29 mouse cellular contexts compared by ENCODE assay signal in the genomic region with DNA sequence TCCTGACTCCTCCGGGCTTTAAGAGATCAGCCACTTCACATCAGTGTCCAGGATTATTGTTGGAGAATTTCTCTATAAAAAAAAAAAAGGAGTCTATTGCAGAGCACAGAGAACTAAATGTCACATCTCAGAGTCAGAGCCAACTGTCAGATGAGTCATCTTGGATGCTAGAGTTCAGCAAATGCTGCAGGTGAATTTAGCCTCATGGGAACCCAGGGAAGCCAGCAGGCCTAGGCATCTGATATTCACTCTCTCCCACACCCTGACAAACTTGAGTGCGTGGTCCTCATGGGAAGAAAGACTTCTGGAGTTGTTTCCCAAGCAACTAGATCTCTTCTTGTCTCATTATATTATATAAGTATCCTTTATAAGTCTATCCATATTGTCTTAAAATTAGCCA.
A peak's percentile ranks its signal among the peaks of the same experiment; 100 is the strongest.
DNase-seq lines count a peak whose midpoint lies in the region; ATAC-seq lines count a peak whose summit lies in the region.
"Had no signal": no experiment of that assay in that cellular context is flagged by ENCODE, and none has a peak within 500 bp of the region (broad histone marks: within the 10 kb centered on the region; RNA-seq: fewer than 3 reads in every experiment).

No protein-coding gene starts in this region.

- no peaks in the 10 kb centered on the region for H3K36me3 ChIP-seq in hindbrain, embryonic 14.5 days (replicated peaks; ENCODE audit: control insufficient read depth, insufficient read depth)
- H3K36me3 ChIP-seq: embryonic facial prominence, embryonic 15.5 days; G1E; heart, embryonic 12.5 days; hindbrain, embryonic 10.5 days; kidney, embryonic 15.5 days; limb, embryonic 13.5 days; liver, embryonic 12.5 days; midbrain, embryonic 12.5 days; neural tube, embryonic 15.5 days had no signal

- intact Hi-C loops in left cerebral cortex, postnatal 10 days (cut with DNase I), result no loop called here

- no peak overlapping the region for H3K4me2 ChIP-seq in hindbrain, embryonic 14.5 days (replicated peaks)
- H3K4me2 ChIP-seq: embryonic facial prominence, embryonic 15.5 days; heart, embryonic 12.5 days; kidney, embryonic 15.5 days; limb, embryonic 13.5 days; liver, embryonic 12.5 days; midbrain, embryonic 12.5 days; neural tube, embryonic 15.5 days had no signal

- WGBS in hindbrain, embryonic 14.5 days, result 87% methylated on average over 2 of the region's 2 CpGs

- no peak overlapping the region for H3K4me3 ChIP-seq in hindbrain, embryonic 14.5 days (replicated peaks; ENCODE audit: low read length)
- H3K4me3 ChIP-seq: embryonic facial prominence, embryonic 15.5 days; heart, embryonic 12.5 days; hindbrain, embryonic 10.5 days; kidney, embryonic 15.5 days; limb, embryonic 13.5 days; liver, embryonic 12.5 days; midbrain, embryonic 12.5 days; neural tube, embryonic 15.5 days had no signal

- ATAC-seq in hindbrain, embryonic 14.5 days (ENCODE audit: low FRiP score), result no peak
- ATAC-seq: activated CD4-positive, CD25-positive, alpha-beta regulatory T cell, adult 4 months; forebrain, embryonic 14.5 days; liver, embryonic 12.5 days had no signal

- H3K27me3 ChIP-seq in hindbrain, embryonic 14.5 days (ENCODE audit: control insufficient read depth, insufficient read depth, low read length), result no peaks in the 10 kb centered on the region
- H3K27me3 ChIP-seq: CH12.LX; embryonic facial prominence, embryonic 15.5 days; heart, embryonic 12.5 days; kidney, embryonic 15.5 days; limb, embryonic 13.5 days; liver, embryonic 12.5 days; midbrain, embryonic 12.5 days; neural tube, embryonic 15.5 days had no signal

- no peaks in the 10 kb centered on the region for H3K9me3 ChIP-seq in hindbrain, embryonic 14.5 days (ENCODE audit: control insufficient read depth, low read length)
- H3K9me3 ChIP-seq: embryonic facial prominence, embryonic 15.5 days; G1E; heart, embryonic 12.5 days; hindbrain, embryonic 10.5 days; kidney, embryonic 15.5 days; limb, embryonic 13.5 days; liver, embryonic 12.5 days; midbrain, embryonic 12.5 days; neural tube, embryonic 15.5 days had no signal

- peak; percentile 46 for DNase-seq in cerebellum, adult 11 months
- DNase-seq in cerebellum, postnatal 4 days (ENCODE audit: low spot score in 2 of 2), result no peak
- DNase-seq in left cerebral cortex, adult 11 months (ENCODE audit: low spot score), result peak; percentile 29
- no peak for DNase-seq in left cerebral cortex, postnatal 10 days (ENCODE audit: extremely low spot score in 1 of 2, low spot score in 2 of 2)
- peak; percentile 63 to 79 for DNase-seq in cerebellum, adult 18-20 months
- peak; percentile 48 to 68 for DNase-seq in cerebellum, postnatal 36 days
- no peak for DNase-seq in hindbrain, embryonic 14.5 days (ENCODE audit: low spot score)
- DNase-seq: adrenal gland, postnatal 25 days; B cell, adult 2 months; gastrocnemius, postnatal 10 days; heart, postnatal 10 days; kidney, adult 11 months; kidney, postnatal 36 days; lung, adult 2 months; lung, postnatal 14 days; right cerebral cortex, postnatal 14 days; thymus, postnatal 14 days had no signal

- no peak overlapping the region for H3K9ac ChIP-seq in hindbrain, embryonic 14.5 days
- H3K9ac ChIP-seq: embryonic facial prominence, embryonic 15.5 days; heart, embryonic 12.5 days; kidney, embryonic 15.5 days; limb, embryonic 13.5 days; liver, embryonic 12.5 days; midbrain, embryonic 12.5 days; neural tube, embryonic 15.5 days had no signal

- H3K27ac ChIP-seq in hindbrain, embryonic 14.5 days, result no peak overlapping the region
- H3K27ac ChIP-seq: embryonic facial prominence, embryonic 15.5 days; hindbrain, embryonic 10.5 days; kidney, embryonic 15.5 days; limb, embryonic 13.5 days; liver, embryonic 12.5 days; midbrain, embryonic 12.5 days; neural tube, embryonic 15.5 days had no signal

- H3K4me1 ChIP-seq in hindbrain, embryonic 14.5 days (replicated peaks; ENCODE audit: control insufficient read depth, insufficient read depth, low read length), result no peaks in the 10 kb centered on the region
- H3K4me1 ChIP-seq: embryonic facial prominence, embryonic 15.5 days; heart, embryonic 12.5 days; hindbrain, embryonic 10.5 days; kidney, embryonic 15.5 days; limb, embryonic 13.5 days; liver, embryonic 12.5 days; midbrain, embryonic 12.5 days; neural tube, embryonic 15.5 days had no signal

Comparison
In these comparisons a context has a peak if more than half of its experiments do, and no peak if none do; other contexts are left out.
1. DNase-seq: peak in cerebellum, adult 11 months (single experiment), left cerebral cortex, adult 11 months (single experiment), cerebellum, adult 18-20 months (2 of 2) and cerebellum, postnatal 36 days (2 of 2); none in cerebellum, postnatal 4 days (0 of 2), left cerebral cortex, postnatal 10 days (0 of 2) and hindbrain, embryonic 14.5 days (single experiment).